Mouse (Mus musculus) small intestine, adult 2 months (tissue): ENCODE results near the gene Sprn.

Source experiments
- CTCF ChIP-seq: fragments of 200-500 bp; IDR thresholded peaks from 2 replicates; pipeline ENCODE4 v1.5.1; 2012; ENCODE audit warnings: low read depth, mild to moderate bottlenecking, control low read depth, inconsistent platforms, low read length, moderate library complexity, mixed read lengths; ENCODE audit not compliant: insufficient replicate concordance, insufficient read length; ENCODE audit errors: extremely low read depth
- POLR2A ChIP-seq: fragments of 200-500 bp; IDR thresholded peaks from 2 replicates; pipeline ENCODE4 v1.6.1; 2012; ENCODE audit warnings: low read depth, mild to moderate bottlenecking, control low read depth, inconsistent platforms, low read length, moderate library complexity

- TF ChIP-seq CTCF: no peak
- no peak for TF ChIP-seq POLR2A
Observed at GRCm38 (mm10) chr7:140126022-140126350, 28.7 kb downstream of the Sprn start.
